Mouse (Mus musculus): ENCODE data around the gene Ist1. TPM values are rescaled to one million over a fixed set of nuclear protein-coding genes. Genes with fewer than 3 reads are reported as not detected.
A peak's percentile ranks its signal among the peaks of the same experiment; 100 is the strongest.

The Ist1 gene
- polyA plus RNA-seq, 1 experiment, result 54.0 TPM

DNA sequence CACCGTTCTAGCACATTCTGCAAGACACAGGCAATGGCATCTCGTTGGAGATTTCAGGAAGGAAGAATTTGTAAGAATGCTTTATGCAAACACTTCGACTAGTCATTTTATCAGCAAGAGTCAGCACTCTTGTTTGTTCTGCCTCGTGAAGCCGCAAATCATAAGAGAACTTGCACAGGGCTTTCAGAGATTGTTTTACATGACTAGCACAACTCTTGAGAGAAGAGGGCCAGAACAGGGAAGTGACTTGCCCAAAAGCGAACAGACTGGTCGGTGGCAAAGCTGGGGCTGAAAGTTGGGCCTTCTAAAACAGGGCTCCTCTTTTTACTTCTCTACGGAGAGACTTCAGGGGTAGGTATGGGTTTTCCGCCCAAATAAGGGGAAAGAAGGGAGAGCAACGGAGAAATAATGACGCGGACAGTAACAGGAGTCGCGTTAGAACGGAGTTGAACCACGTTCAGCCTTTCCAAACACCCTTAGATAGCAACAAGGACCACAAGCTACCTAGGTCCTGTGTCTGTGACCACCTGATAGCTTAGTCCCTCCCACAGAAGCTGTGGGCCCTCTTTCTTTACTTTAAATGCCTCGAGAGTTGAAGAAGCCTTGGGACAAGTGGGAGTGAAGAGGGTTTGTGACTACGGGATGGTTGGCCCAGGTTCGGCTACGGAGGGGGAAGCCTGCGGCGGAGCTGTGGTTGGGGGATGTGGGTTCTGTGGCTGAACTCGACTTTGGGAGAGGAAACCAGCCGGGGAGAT is 11.7 kb upstream of the Ist1 start:
- H3K36me3 ChIP-seq (ENCODE audit: control insufficient read depth, insufficient read depth, low read length), result no peaks in the 10 kb centered on the region; the same call in 1 of the 2 replicates
- no peak for TF ChIP-seq POLR2A (IDR thresholded peaks at IDR 0.05; ENCODE audit: low read depth, low read length)
- TF ChIP-seq CTCF (conservative IDR thresholded peaks at IDR 0.05; ENCODE audit: insufficient read depth, insufficient read length, low read depth, low read length), result no peak
- peaks cover 8% of the 10 kb centered on the region; the same call in 1 of the 2 replicates for H3K4me1 ChIP-seq (ENCODE audit: control insufficient read depth, insufficient read depth, low read length)
- DNase-seq, result no peak
- 16% methylated on average over 24 of the region's 24 CpGs for WGBS
- H3K4me3 ChIP-seq (ENCODE audit: insufficient read depth, low read depth, low read length), result peak overlapping the region; percentile 86
- H3K27ac ChIP-seq (ENCODE audit: insufficient read depth, low read depth, low read length), result no peak overlapping the region
- H3K27me3 ChIP-seq (replicated peaks; ENCODE audit: control insufficient read depth, insufficient read depth, low read length), result no peaks in the 10 kb centered on the region

DNA sequence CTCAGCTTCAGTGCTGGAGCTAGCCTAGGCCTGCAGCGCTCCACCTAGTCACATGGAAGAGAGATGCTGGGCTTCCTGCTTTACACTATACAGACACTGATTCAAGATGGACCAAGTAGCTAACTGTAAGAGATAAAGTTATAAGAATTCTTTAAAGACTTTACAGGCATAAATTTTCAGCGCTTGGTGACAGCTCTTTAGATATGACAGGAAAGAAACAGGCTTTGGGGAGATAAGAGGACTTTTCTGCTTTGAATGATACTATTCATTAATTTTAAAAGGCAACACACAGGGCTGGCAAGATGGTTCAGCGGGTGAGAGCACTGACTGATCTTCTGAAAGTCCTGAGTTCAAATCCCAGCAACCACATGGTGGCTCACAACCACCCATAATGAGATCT is 5.4 kb upstream of the Ist1 start:
- no peaks in the 10 kb centered on the region for H3K36me3 ChIP-seq (ENCODE audit: control insufficient read depth, insufficient read depth, low read length)
- no peaks in the 10 kb centered on the region for H3K27me3 ChIP-seq (replicated peaks; ENCODE audit: control insufficient read depth, insufficient read depth, low read length)
- no peak overlapping the region for H3K4me3 ChIP-seq (ENCODE audit: insufficient read depth, low read depth, low read length)
- H3K4me1 ChIP-seq (ENCODE audit: control insufficient read depth, insufficient read depth, low read length), result no peaks in the 10 kb centered on the region; the same call in 1 of the 2 replicates
- no peak for DNase-seq
- 90% methylated on average over 3 of the region's 3 CpGs for WGBS
- TF ChIP-seq POLR2A (IDR thresholded peaks at IDR 0.05; ENCODE audit: low read depth, low read length) (no peak), CTCF (conservative IDR thresholded peaks at IDR 0.05; ENCODE audit: insufficient read depth, insufficient read length, low read depth, low read length) (no peak)
- no peak overlapping the region for H3K27ac ChIP-seq (ENCODE audit: insufficient read depth, low read depth, low read length)

DNA sequence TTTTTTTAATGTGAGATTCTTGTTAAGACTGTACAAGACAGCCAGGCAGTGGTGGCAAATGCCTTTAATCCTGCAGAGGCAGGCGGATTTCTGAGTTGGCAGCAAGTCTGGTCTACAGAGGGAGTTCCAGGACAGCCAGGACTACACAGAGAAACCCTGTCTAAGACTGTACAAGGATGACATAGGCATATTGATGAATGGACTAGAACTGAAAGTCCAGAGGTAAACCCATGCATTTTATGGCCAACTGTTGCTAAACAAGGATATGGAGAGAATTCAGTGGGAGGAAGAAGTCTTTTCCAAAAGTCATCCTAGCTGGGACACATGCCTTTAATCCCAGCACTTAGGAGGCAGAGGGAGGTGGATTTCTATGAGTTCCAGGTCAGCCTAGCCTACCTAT is 4.7 kb upstream of the Ist1 start:
- no peaks in the 10 kb centered on the region for H3K27me3 ChIP-seq (replicated peaks; ENCODE audit: control insufficient read depth, insufficient read depth, low read length)
- H3K27ac ChIP-seq (ENCODE audit: insufficient read depth, low read depth, low read length), result no peak overlapping the region
- DNase-seq, result no peak
- no peak overlapping the region for H3K4me3 ChIP-seq (ENCODE audit: insufficient read depth, low read depth, low read length)
- 83% methylated on average over 1 of the region's 1 CpGs for WGBS
- no peaks in the 10 kb centered on the region; the same call in 1 of the 2 replicates for H3K4me1 ChIP-seq (ENCODE audit: control insufficient read depth, insufficient read depth, low read length)
- H3K36me3 ChIP-seq (ENCODE audit: control insufficient read depth, insufficient read depth, low read length), result no peaks in the 10 kb centered on the region
- TF ChIP-seq CTCF (conservative IDR thresholded peaks at IDR 0.05; ENCODE audit: insufficient read depth, insufficient read length, low read depth, low read length) (no peak), POLR2A (IDR thresholded peaks at IDR 0.05; ENCODE audit: low read depth, low read length) (no peak)

DNA sequence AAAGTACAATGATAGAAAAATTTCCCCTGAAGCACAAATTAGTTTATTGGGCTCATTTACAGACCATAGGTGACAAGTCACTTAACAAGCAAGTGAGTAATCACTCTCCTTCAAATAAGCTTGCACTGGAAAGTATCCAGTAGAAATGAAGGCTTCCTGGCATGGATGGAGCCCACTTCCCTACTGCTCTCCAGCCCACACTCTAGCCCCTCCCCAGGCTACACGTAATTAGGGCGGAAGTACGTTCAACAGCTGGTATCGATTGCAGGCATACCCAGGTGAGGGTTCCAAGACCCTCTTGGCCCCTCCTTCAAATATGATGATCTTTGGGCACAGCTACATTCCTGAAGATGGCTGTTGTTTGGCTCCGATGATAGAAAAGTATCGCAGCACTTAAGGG is 1.1 kb upstream of the Ist1 start:
- TF ChIP-seq CTCF (conservative IDR thresholded peaks at IDR 0.05; ENCODE audit: insufficient read depth, insufficient read length, low read depth, low read length) (no peak), POLR2A (IDR thresholded peaks at IDR 0.05; ENCODE audit: low read depth, low read length) (no peak)
- Histone ChIP-seq H3K27me3 (replicated peaks; ENCODE audit: control insufficient read depth, insufficient read depth, low read length) (no peaks in the 10 kb centered on the region), H3K4me3 (ENCODE audit: insufficient read depth, low read depth, low read length) (no peak overlapping the region), H3K27ac (ENCODE audit: insufficient read depth, low read depth, low read length) (no peak overlapping the region), H3K4me1 (ENCODE audit: control insufficient read depth, insufficient read depth, low read length) (peaks cover 9% of the 10 kb centered on the region), H3K36me3 (ENCODE audit: control insufficient read depth, insufficient read depth, low read length) (no peaks in the 10 kb centered on the region)
- no peak for DNase-seq
- 59% methylated on average over 6 of the region's 6 CpGs for WGBS

DNA sequence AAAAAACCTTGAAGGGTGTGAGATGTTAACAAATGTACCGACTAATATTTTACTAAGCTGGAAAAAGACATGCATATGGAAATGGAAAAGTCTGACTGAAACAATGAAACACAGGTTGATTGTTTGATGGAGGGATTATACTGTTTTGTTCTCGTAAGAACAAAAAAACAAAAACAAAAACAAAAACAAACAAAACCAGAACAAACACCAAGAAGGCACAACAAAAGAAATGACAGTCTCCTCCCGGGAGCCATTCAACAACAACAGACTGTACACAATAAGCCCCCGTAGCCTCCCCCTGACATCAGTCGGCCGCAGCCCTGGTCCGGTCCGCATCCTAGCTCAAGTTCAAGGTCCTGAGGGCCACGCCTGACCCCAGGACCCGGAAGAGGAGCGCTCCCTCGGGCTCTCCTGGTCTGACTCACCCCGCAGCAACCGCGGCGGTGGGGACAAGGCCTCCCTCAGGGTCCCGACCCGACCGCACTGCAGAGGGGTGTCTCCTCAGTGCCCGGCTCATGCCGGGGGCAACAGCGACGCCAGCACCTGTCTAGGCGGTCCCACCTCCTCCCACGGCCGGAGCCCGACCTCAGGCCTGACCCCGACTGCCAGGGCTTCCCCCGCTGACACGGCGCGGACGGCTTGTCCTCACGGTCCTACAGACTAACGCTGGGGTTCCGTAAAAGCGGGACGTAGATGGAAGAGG is 466 bp downstream of the Ist1 start:
- peak overlapping the region; percentile 94 for H3K4me3 ChIP-seq (ENCODE audit: insufficient read depth, low read depth, low read length)
- H3K36me3 ChIP-seq (ENCODE audit: control insufficient read depth, insufficient read depth, low read length), result no peaks in the 10 kb centered on the region
- H3K27me3 ChIP-seq (replicated peaks; ENCODE audit: control insufficient read depth, insufficient read depth, low read length), result no peaks in the 10 kb centered on the region
- H3K27ac ChIP-seq (ENCODE audit: insufficient read depth, low read depth, low read length), result peak overlapping the region; percentile 88
- no peak for TF ChIP-seq POLR2A (IDR thresholded peaks at IDR 0.05; ENCODE audit: low read depth, low read length)
- no peak for TF ChIP-seq CTCF (conservative IDR thresholded peaks at IDR 0.05; ENCODE audit: insufficient read depth, insufficient read length, low read depth, low read length)
- DNase-seq, result no peak
- H3K4me1 ChIP-seq (ENCODE audit: control insufficient read depth, insufficient read depth, low read length), result peaks cover 9% of the 10 kb centered on the region
- under 1% methylated on average over 38 of the region's 38 CpGs for WGBS

DNA sequence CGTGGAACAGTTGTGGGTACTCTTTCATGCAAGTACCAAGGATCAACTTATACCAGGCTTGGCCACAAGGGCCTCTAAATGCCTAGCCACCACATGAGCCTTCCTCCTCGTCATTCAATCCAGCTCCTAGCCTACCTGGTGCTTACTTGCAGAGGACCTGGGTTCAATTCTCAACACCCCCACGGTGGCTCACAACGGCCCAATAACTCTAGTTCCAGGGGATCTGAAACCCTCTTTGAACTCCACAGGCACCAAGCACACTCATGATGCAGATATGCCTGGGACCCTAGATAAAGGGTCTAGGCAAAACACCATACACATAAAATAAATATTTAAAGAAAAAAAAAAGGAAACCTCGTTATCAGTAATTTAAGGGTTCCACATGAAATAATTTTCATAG is 1.3 kb downstream of the Ist1 start:
- H3K4me1 ChIP-seq (ENCODE audit: control insufficient read depth, insufficient read depth, low read length), result peaks cover 12% of the 10 kb centered on the region
- H3K27ac ChIP-seq (ENCODE audit: insufficient read depth, low read depth, low read length), result no peak overlapping the region
- WGBS, result 36% methylated on average over 5 of the region's 5 CpGs
- H3K4me3 ChIP-seq (ENCODE audit: insufficient read depth, low read depth, low read length), result no peak overlapping the region
- TF ChIP-seq POLR2A (IDR thresholded peaks at IDR 0.05; ENCODE audit: low read depth, low read length), result no peak
- TF ChIP-seq CTCF (conservative IDR thresholded peaks at IDR 0.05; ENCODE audit: insufficient read depth, insufficient read length, low read depth, low read length), result peak; percentile 21; the same call in 1 of the 2 replicates
- no peaks in the 10 kb centered on the region for H3K36me3 ChIP-seq (ENCODE audit: control insufficient read depth, insufficient read depth, low read length)
- peak; percentile 12 for DNase-seq
- no peaks in the 10 kb centered on the region for H3K27me3 ChIP-seq (replicated peaks; ENCODE audit: control insufficient read depth, insufficient read depth, low read length)

DNA sequence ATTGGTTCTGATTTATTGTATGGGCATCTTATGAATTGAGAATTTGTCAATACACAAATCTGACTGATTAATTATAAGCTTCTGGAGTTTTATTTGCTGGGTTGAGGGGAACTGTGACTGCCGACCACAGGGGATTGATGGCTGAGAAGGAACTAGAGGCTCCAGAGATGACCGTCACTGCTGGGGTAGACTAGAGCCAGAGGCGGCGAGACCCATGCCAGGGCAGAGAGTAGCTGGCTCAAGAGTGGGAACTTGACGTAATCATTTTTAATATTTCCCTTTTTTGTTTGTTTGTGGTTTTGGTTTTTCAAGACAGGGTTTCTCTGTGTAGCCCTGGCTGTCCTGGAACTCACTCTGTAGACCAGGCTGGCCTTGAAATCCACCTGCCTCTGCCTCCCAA is 5.8 kb downstream of the Ist1 start:
- H3K27ac ChIP-seq (ENCODE audit: insufficient read depth, low read depth, low read length), result no peak overlapping the region
- DNase-seq, result no peak
- H3K4me3 ChIP-seq (ENCODE audit: insufficient read depth, low read depth, low read length), result no peak overlapping the region
- no peaks in the 10 kb centered on the region for H3K36me3 ChIP-seq (ENCODE audit: control insufficient read depth, insufficient read depth, low read length)
- H3K27me3 ChIP-seq (replicated peaks; ENCODE audit: control insufficient read depth, insufficient read depth, low read length), result no peaks in the 10 kb centered on the region
- peaks cover 14% of the 10 kb centered on the region for H3K4me1 ChIP-seq (ENCODE audit: control insufficient read depth, insufficient read depth, low read length)
- 84% methylated on average over 5 of the region's 5 CpGs for WGBS
- no peak for TF ChIP-seq POLR2A (IDR thresholded peaks at IDR 0.05; ENCODE audit: low read depth, low read length)
- no peak for TF ChIP-seq CTCF (conservative IDR thresholded peaks at IDR 0.05; ENCODE audit: insufficient read depth, insufficient read length, low read depth, low read length)
